In genomic region chr6:100881657-100882056, GRCm38 (mm10) we compare ENCODE assay signal across 10 mouse cellular contexts.
"Had no signal": no experiment of that assay in that cellular context is flagged by ENCODE, and none has a peak within 500 bp of the region (broad histone marks: within the 10 kb centered on the region; RNA-seq: fewer than 3 reads in every experiment).

No protein-coding gene starts in this region.

- ATAC-seq: intestine, embryonic 15.5 days had no signal

- H3K27ac ChIP-seq: intestine, embryonic 15.5 days; left cerebral cortex, adult 2 months; limb, embryonic 12.5 days; limb, embryonic 15.5 days; liver, embryonic 14.5 days; stomach, postnatal 0 days had no signal

- H3K9ac ChIP-seq: intestine, embryonic 15.5 days; limb, embryonic 12.5 days; limb, embryonic 15.5 days; liver, embryonic 14.5 days; liver, postnatal 0 days; lung, embryonic 14.5 days had no signal

- H3K36me3 ChIP-seq: intestine, embryonic 15.5 days; limb, embryonic 12.5 days; limb, embryonic 15.5 days had no signal

- H3K4me2 ChIP-seq: limb, embryonic 12.5 days; liver, embryonic 11.5 days; midbrain, embryonic 11.5 days had no signal

- H3K9me3 ChIP-seq: intestine, embryonic 15.5 days; limb, embryonic 12.5 days; limb, embryonic 15.5 days had no signal

- H3K27me3 ChIP-seq: intestine, embryonic 15.5 days had no signal

- H3K4me3 ChIP-seq: intestine, embryonic 15.5 days; left cerebral cortex, adult 2 months; limb, embryonic 12.5 days; limb, embryonic 15.5 days had no signal
